Mouse (Mus musculus): ENCODE results near the gene Klk12. TPM values are rescaled to one million over a fixed set of nuclear protein-coding genes. Genes with fewer than 3 reads are reported as not detected.

Gene Klk12
- not detected in 2 replicates for polyA plus RNA-seq (2012)

DNA sequence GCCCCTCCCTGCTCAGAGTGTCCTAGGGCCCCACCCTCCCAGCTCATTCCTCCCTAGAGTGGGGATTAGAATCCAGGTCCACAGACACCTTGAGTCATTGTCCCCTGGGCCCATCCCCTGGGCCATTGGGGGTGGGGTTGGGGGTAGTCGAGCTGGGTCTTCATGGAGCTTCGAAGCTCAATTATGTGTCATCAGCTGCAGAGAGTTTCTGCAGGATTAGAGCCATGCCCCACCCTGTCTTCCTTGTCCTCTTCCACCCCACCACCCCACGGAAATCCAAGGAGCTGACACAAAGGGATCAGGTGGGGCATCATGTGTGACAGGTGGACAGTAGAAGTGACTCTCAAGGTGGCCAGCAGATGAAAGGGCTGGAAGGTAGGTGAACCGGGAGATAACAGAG, at the start of gene Klk12:
TSS of gene Klk12 (plus strand) at position 301 of the 400 bp plus-strand sequence.

DNA sequence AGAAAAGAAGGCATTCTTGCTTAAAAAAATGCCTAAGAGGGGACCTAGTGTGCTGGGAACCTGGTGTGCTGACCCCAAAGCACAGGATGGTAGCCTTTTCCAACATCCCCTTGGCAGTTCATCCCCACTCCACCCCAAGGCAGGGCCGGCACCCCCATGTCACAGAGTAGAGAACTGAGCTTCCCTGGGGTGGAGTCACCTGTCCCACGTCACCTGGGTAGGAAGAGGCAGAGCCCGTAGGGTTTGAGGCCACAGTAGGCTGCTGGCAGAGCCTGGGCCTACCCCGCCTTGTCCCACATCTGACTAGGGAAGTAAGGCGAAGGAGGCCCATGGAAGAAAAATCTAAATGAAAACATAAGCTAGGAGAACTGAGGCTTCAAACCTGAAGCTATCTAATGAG, 5.7 kb downstream of the Klk12 start, which contains the start of gene Klk11:
TSS of gene Klk11 (plus strand) at position 241 of the 400 bp plus-strand sequence.

DNA sequence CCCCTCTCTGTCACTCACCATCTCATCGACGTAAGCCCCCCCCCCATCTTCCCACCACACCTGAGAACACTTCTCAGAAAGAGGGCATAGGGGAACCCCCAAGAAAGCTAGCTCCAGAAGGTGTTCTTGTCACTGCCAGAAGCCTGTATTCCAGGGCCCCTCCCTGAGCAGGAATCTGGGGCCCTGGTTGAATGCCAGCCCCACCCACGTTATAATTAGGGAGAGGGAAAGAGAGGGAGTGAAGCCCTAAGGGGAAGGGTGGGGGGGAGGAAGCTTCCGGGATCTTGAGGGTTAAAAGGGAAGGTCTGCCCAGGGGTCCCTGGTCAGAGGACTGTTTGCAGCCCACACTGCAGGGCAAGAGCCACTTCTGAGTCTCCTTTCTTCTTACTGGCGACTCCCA, 12.0 kb downstream of the Klk12 start, which contains the start of gene Klk10:
TSS of gene Klk10 (plus strand) at position 290 of the 400 bp plus-strand sequence.

DNA sequence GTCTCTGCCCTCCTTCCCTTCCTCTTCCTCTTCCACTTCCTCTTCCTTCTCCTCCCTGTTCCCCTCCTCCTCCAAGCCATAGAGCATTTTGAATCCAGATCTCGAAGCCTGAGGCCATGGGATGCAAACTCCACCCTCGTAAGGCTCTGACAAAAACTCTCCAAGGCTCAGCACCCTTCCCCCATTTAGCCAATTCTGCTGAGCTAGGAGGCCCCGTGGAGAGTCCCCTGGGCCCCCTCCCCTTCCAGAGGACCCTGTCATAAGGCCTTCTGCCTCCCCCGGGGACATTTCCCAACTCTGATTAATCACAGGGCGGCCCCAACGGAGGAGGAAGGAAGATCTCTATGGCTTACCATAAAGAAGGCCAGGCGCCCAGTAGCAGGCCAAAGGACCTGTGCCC, 22.9 kb downstream of the Klk12 start, which contains the start of gene Klk9:
TSS of gene Klk9 (plus strand) at position 301 of the 400 bp plus-strand sequence.

DNA sequence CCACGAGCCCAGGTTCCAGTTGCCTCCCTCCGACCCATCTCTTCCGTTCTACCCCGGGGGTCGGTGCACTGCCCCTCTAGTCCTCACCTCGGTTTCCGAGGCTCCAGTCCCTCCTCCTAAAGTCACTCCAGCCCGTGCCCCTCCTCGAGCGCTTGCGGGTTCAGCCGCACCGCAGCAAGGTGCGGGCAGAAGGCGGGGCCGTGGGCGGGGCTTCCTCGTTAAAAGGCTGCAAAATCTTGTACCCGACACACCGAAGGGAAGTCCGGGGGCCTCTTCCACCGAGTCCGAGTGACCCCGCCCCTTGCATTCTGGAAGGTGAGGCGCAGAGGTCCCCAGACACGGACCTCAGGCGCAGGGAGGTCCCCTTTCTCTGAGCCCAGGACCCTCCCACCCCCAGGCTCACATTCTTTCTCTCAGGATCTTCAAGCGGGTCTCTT, 28.7 kb downstream of the Klk12 start, which contains the start of gene Klk8:
TSS of gene Klk8 (plus strand) at position 245 of the 437 bp plus-strand sequence.

DNA sequence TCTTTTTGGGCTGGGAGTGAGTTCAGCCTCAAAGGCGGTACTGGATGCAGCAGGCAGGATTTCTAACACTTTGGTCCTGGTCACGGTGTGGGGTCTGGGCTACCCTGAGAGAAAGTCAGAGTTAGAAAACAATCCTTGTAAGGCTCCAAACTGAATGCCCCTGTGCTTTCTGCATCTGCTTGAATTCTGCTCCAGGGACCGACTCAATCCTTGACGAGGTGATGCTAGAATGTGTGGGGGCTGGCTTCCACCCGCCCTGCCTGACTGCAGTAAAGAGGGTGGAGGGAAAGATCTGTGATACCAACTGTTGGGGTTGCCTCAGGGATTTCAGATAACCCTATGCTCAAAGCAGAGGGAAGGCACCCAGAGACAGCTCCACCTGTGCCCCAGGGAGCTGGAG, 42.3 kb downstream of the Klk12 start, which contains the start of gene Klk7:
TSS of gene Klk7 (plus strand) at position 301 of the 400 bp plus-strand sequence.

Other genes with a start within 250 kb of the Klk12 start
- 3.4 and 4.1 TPM in 2 replicates for gene Cd33, start 224.5 kb upstream of the Klk12 start, polyA plus RNA-seq (2012)
- 0.25 and 0.46 TPM in 2 replicates for gene Zfp658, start 206.6 kb upstream of the Klk12 start, polyA plus RNA-seq (2012)
- gene Zfp719, start 189.3 kb upstream of the Klk12 start, polyA plus RNA-seq (2012): 0.04 and 0.14 TPM in 2 replicates
- not detected in 2 replicates for gene Zfp819, start 161.7 kb upstream of the Klk12 start, polyA plus RNA-seq (2012)
- not detected in 2 replicates for gene Ceacam18, start 134.2 kb upstream of the Klk12 start, polyA plus RNA-seq (2012)
- gene Siglece, start 108.7 kb upstream of the Klk12 start, polyA plus RNA-seq (2012): 0.99 and 3.2 TPM in 2 replicates
- 18.6 and 19.4 TPM in 2 replicates for gene Ctu1, start 96.9 kb upstream of the Klk12 start, polyA plus RNA-seq (2012)
- not detected in 2 replicates for gene Klk14, start 78.5 kb upstream of the Klk12 start, polyA plus RNA-seq (2012)
- gene Klk13, start 56.3 kb upstream of the Klk12 start, polyA plus RNA-seq (2012): not detected in 2 replicates
- gene Klk11, start 5.7 kb downstream of the Klk12 start, polyA plus RNA-seq (2012): not detected in 2 replicates
- 0.06 TPM in 1 of 2 replicates, not detected in the other for gene Klk10, start 12.1 kb downstream of the Klk12 start, polyA plus RNA-seq (2012)
- not detected in 2 replicates for gene Klk9, start 23.0 kb downstream of the Klk12 start, polyA plus RNA-seq (2012)
- 25.3 and 55.0 TPM in 2 replicates for gene Klk8, start 28.7 kb downstream of the Klk12 start, polyA plus RNA-seq (2012)
- gene Klk7, start 42.4 kb downstream of the Klk12 start, polyA plus RNA-seq (2012): not detected in 2 replicates
- gene Klk6, start 55.6 kb downstream of the Klk12 start, polyA plus RNA-seq (2012): not detected in 2 replicates
- gene Klk5, start 73.1 kb downstream of the Klk12 start, polyA plus RNA-seq (2012): not detected in 2 replicates
- not detected in 2 replicates for gene Klk4, start 112.3 kb downstream of the Klk12 start, polyA plus RNA-seq (2012)
- gene Klk15, start 164.8 kb downstream of the Klk12 start, polyA plus RNA-seq (2012): not detected in 2 replicates
- not detected in 2 replicates for gene Klk1b8, start 181.8 kb downstream of the Klk12 start, polyA plus RNA-seq (2012)
- not detected in 2 replicates for gene Klk1b1, start 197.9 kb downstream of the Klk12 start, polyA plus RNA-seq (2012)
- gene Klk1b9, start 207.2 kb downstream of the Klk12 start, polyA plus RNA-seq (2012): not detected in 2 replicates
- gene Klk1b11, start 227.0 kb downstream of the Klk12 start, polyA plus RNA-seq (2012): 0.15 TPM in 1 of 2 replicates, not detected in the other
- gene Klk1b26, start 243.3 kb downstream of the Klk12 start, polyA plus RNA-seq (2012): not detected in 2 replicates

Data from megakaryocyte-erythroid progenitor cell, adult 5 weeks (primary cell).